Mouse (Mus musculus) CD4-positive, CD25-positive, alpha-beta regulatory T cell, adult 9 weeks (primary cell): Measurements from ENCODE around the gene Kdsr. TPM values are rescaled to one million over a fixed set of nuclear protein-coding genes. Genes with fewer than 3 reads are reported as not detected.

Source experiments
- polyA plus RNA-seq: library from polyadenylated mRNA; unstranded; fragments of 100-300 nt; shearing (Covaris generic); gene quantifications from one replicate; pipeline ENCODE4 v1.2.1, GENCODE M21; 2017

The Kdsr gene
- polyA plus RNA-seq: 36.0 TPM

DNA sequence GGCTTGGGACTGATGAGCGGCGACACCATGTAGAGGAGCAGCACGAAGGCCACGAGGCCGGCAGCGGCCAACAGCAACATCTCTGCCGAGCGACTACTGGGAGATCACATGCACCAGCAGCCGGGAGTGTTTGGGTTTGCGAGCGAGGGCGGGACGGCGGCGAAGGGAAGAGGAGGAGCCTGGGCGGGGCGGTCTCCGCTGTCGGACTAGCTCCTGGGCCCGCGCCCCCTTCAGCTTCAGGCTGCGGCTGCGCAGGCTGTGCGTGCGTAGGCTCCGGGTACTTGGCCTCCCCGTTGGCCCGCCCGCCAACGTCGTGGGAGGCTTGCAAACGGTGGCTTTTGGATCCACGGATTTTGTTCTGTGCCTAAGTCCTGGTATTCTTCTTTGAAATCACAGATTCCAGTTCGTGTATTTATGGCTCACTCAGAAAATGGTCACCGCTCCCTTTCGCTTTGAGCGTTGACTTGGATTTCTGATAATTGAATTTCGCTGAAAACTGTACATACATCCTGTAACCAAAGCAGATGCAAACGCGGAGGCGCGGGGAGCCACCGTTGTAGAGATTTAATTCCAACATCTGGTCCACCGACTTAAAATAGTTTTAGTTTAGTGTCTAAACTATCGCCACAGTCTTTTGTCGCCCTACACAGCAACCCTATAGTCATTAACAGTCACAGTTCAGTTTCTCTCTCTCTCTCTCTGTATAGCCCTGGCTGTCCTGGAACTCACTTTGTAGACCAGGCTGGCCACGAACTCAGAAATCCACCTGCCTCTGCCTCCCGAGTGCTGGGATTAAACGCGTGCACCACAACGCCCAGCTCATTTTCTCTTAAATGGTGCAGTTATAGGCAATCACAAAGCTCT is at the start of gene Kdsr:
Gene Kdsr, minus strand, starts transcription at position 156 of the 864 bp plus-strand sequence.

DNA sequence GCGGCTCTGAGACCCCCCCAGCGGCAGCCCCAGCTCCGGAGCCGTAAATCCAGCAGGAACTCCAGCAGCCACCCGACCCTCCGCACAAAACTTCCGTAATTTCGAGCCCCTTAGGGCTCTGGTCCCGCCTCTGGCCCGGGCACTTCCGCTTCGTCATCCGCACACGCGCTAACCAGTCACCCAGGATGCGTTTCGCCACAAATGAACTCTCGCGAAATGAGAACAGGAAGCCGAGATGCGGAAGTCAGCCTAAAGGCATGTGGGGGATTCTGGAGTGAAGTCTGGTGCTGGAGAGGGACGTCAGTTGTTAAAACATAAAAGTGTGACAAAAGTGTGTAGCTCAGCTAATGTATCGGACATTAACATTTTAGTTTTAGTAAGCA is 37.0 kb upstream of the Kdsr start, which contains the start of gene Vps4b:
Gene Vps4b, minus strand, starts transcription at position 187 of the 383 bp plus-strand sequence.

DNA sequence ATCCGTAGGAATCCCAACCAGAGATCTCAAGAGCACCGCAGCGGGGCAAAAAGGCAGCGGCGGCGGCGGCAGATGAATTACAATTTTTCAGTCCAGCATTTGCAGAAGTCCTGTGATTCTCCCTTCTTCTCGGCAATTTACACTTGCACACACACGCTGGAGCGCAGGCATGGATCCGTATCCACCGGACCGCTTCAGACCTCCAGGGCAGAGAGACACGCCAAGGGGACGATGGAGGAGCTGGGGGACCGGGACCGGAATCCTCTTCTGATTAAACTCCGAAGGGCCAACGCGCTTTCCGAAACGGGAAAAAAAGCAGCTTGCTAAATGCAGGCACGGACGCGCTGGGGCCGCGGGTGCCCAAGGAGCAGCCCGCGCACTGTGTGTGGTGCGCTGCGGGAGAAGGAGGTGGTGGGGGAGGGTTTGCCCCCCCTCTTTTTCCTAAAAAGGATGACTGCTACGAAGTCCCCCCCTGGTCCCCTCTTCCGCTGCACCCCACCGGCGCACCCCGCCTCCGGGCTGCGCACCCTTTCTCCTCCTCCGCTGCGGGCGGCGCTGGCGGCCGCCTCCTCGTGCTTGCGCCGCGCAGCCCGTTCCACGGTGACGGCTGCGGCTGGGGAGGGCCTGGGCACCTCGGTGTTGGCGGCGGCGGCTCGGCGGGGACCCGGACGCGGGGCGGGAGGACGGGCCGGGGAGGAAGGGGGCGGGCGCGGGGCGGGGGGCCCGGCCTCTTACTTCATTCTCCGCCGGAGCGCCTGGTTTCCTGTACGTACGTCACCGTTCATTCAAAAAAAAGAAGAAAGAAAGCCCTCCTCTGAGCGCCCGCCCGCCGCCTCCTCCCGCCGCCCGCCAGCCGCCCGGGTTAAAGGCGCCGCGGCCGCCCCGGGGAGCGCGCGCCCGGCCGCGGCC is 45.7 kb downstream of the Kdsr start, which contains the start of gene Bcl2:
Gene Bcl2, minus strand, starts transcription at position 654 of the 909 bp plus-strand sequence.

Other genes with a start within 250 kb of the Kdsr start
- gene Bcl2, start 45.5 kb downstream of the Kdsr start, polyA plus RNA-seq: 209 TPM
- 124 TPM for gene Vps4b, start 37.0 kb upstream of the Kdsr start, polyA plus RNA-seq
- gene Serpinb5, start 101.4 kb upstream of the Kdsr start, polyA plus RNA-seq: not detected
- gene Serpinb12, start 174.7 kb upstream of the Kdsr start, polyA plus RNA-seq: not detected
- not detected for gene Serpinb13, start 221.3 kb upstream of the Kdsr start, polyA plus RNA-seq